Mouse (Mus musculus) E14TG2a.4 (cell line): ENCODE data around the gene Fam163b.

ENCODE experiments used
- CTCF ChIP-seq: conservative IDR thresholded peaks from 2 replicates; pipeline ENCODE4 v1.5.1; 2014; ENCODE audit warnings: low read length
- NANOG ChIP-seq: IDR thresholded peaks from 2 replicates; pipeline ENCODE4 v1.6.1; 2014; ENCODE audit warnings: borderline replicate concordance, low read length, mixed read lengths

DNA sequence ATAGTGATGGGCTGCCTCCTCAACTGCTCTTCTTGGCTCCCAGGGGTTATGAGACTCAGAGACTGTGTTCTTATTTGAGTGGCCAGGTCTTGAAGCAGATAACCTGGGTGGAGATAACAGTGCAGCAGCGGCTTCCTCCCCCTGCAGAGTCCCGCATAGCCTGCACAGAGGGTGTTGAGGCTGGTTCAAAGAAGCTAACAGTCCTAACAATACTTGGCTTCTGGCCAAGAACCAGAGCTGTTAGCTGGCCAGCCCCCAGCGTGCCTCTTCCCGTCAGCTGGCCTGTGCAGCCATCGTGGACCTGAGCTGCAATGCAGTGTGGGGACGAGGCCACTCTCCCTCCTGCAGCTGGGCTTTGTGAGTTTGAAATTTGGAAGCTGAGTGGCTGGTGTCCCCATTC, 44.5 kb downstream of the Fam163b start:
- no peak for TF ChIP-seq CTCF
- TF ChIP-seq NANOG, result no peak
